Mouse (Mus musculus) spleen, adult 18-20 months (tissue): ENCODE results near the gene Eva1c.

Experiments
- DNase-seq, 2 experiments: peaks; one replicate each; pipeline ENCODE4 v3.0.0; 2022; ENCODE audit warnings: mixed read lengths in 2 of 2

The Eva1c gene

GRCm38 (mm10) chr16:90869361-90869760 is 42.8 kb downstream of the Eva1c start:
- no peak for DNase-seq

- DNase-seq = no peak
Observed at GRCm38 (mm10) chr16:90872936-90873335, 46.4 kb downstream of the Eva1c start.

GRCm38 (mm10) chr16:90874536-90874935 is 48.0 kb downstream of the Eva1c start:
- DNase-seq = no peak

- no peak for DNase-seq
Observed at GRCm38 (mm10) chr16:90878135-90878860, 51.8 kb downstream of the Eva1c start.

GRCm38 (mm10) chr16:90882501-90882977 is 56.0 kb downstream of the Eva1c start:
- DNase-seq = no peak

GRCm38 (mm10) chr16:90885351-90885750 is 58.8 kb downstream of the Eva1c start:
- no peak for DNase-seq

GRCm38 (mm10) chr16:90885781-90886565 is 59.5 kb downstream of the Eva1c start:
- no peak for DNase-seq

- DNase-seq = no peak
Observed at GRCm38 (mm10) chr16:90890683-90891082, 64.2 kb downstream of the Eva1c start.

- no peak for DNase-seq
Observed at GRCm38 (mm10) chr16:90891601-90892000, 65.1 kb downstream of the Eva1c start.

GRCm38 (mm10) chr16:90892081-90892480 is 65.6 kb downstream of the Eva1c start:
- no peak for DNase-seq

GRCm38 (mm10) chr16:90893019-90893418 is 66.5 kb downstream of the Eva1c start:
- DNase-seq = no peak

- no peak for DNase-seq
Observed at GRCm38 (mm10) chr16:90893792-90894191, 67.3 kb downstream of the Eva1c start.

GRCm38 (mm10) chr16:90897651-90898050 is 71.1 kb downstream of the Eva1c start:
- DNase-seq = no peak

- DNase-seq = no peak
Observed at GRCm38 (mm10) chr16:90899498-90899897, 73.0 kb downstream of the Eva1c start.

GRCm38 (mm10) chr16:90901364-90901763 is 74.8 kb downstream of the Eva1c start:
- DNase-seq = no peak

GRCm38 (mm10) chr16:90903300-90903699 is 76.8 kb downstream of the Eva1c start:
- no peak for DNase-seq

- no peak for DNase-seq
Observed at GRCm38 (mm10) chr16:90907250-90907649, 80.7 kb downstream of the Eva1c start.

GRCm38 (mm10) chr16:90910855-90911533 is 84.5 kb downstream of the Eva1c start:
- DNase-seq = no peak

GRCm38 (mm10) chr16:90911766-90912165 is 85.2 kb downstream of the Eva1c start:
- no peak for DNase-seq

- DNase-seq = no peak
Observed at GRCm38 (mm10) chr16:90916040-90916481, 89.5 kb downstream of the Eva1c start.

- DNase-seq = no peak
Observed at GRCm38 (mm10) chr16:90917156-90917555, 90.6 kb downstream of the Eva1c start.

GRCm38 (mm10) chr16:90921471-90922159 is 95.1 kb downstream of the Eva1c start:
- DNase-seq = no peak
